Mouse (Mus musculus) erythroblast, adult 5-6 weeks (primary cell): ENCODE data around the gene Fat1. TPM values are rescaled to one million over a fixed set of nuclear protein-coding genes. Genes with fewer than 3 reads are reported as not detected.

ENCODE experiments used
- ATAC-seq: replicated peaks from 2 replicates; pipeline ENCODE4 v1.8.0; 2016; ENCODE audit warnings: moderate number of reproducible peaks, mild to moderate bottlenecking, moderate TSS enrichment, inconsistent platforms; ENCODE audit not compliant: poor library complexity, low FRiP score, severe bottlenecking
- total RNA-seq, 2 experiments: library from RNA; stranded (forward) in 1 of 2; stranded (reverse) in 1 of 2; fragments of 150-400 nt in 1 of 2; fragments of 200-764, 138-1000 nt in 1 of 2; gene quantifications; 2 replicates each; pipeline versions ENCODE4 v1.2.3 to v1.2.4; 2015 to 2017; ENCODE audit warnings: low replicate concordance in 2 of 2

Fat1 gene
- total RNA-seq, 2 experiments from 2014 or later = under 0.01 to 0.17 TPM

- no peak for ATAC-seq
Observed at GRCm38 (mm10) chr8:44960906-44961305, 25.7 kb downstream of the Fat1 start.

GRCm38 (mm10) chr8:44961492-44961891 is 26.2 kb downstream of the Fat1 start:
- ATAC-seq = no peak

- ATAC-seq = no peak
Observed at GRCm38 (mm10) chr8:44962572-44963231, 27.5 kb downstream of the Fat1 start.

GRCm38 (mm10) chr8:44967521-44968039 is 32.3 kb downstream of the Fat1 start:
- ATAC-seq = no peak

GRCm38 (mm10) chr8:44970093-44970492 is 34.8 kb downstream of the Fat1 start:
- ATAC-seq = no peak

- ATAC-seq = no peak
Observed at GRCm38 (mm10) chr8:44971346-44971745, 36.1 kb downstream of the Fat1 start.

- no peak for ATAC-seq
Observed at GRCm38 (mm10) chr8:44971964-44972363, 36.7 kb downstream of the Fat1 start.

- ATAC-seq = no peak
Observed at GRCm38 (mm10) chr8:44975113-44975512, 39.9 kb downstream of the Fat1 start.

- no peak for ATAC-seq
Observed at GRCm38 (mm10) chr8:44975654-44976053, 40.4 kb downstream of the Fat1 start.

GRCm38 (mm10) chr8:44978622-44979021 is 43.4 kb downstream of the Fat1 start:
- ATAC-seq = no peak

GRCm38 (mm10) chr8:44979245-44979644 is 44.0 kb downstream of the Fat1 start:
- no peak for ATAC-seq

- no peak for ATAC-seq
Observed at GRCm38 (mm10) chr8:44980030-44980429, 44.8 kb downstream of the Fat1 start.

GRCm38 (mm10) chr8:44985326-44986288 is 50.4 kb downstream of the Fat1 start:
- ATAC-seq = no peak

GRCm38 (mm10) chr8:44991700-44992487 is 56.6 kb downstream of the Fat1 start:
- no peak for ATAC-seq

- ATAC-seq = no peak
Observed at GRCm38 (mm10) chr8:44992664-44993063, 57.4 kb downstream of the Fat1 start.

GRCm38 (mm10) chr8:44993376-44993775 is 58.1 kb downstream of the Fat1 start:
- ATAC-seq = no peak

GRCm38 (mm10) chr8:44996493-44996892 is 61.2 kb downstream of the Fat1 start:
- no peak for ATAC-seq

- ATAC-seq = no peak
Observed at GRCm38 (mm10) chr8:44997321-44997720, 62.1 kb downstream of the Fat1 start.

GRCm38 (mm10) chr8:44997829-44998228 is 62.6 kb downstream of the Fat1 start:
- ATAC-seq = no peak

- no peak for ATAC-seq
Observed at GRCm38 (mm10) chr8:44998275-44998674, 63.0 kb downstream of the Fat1 start.
